Mouse (Mus musculus) thymus, postnatal 25 days (tissue): ENCODE measurements around the gene Tuft1.
A peak's percentile ranks its signal among the peaks of the same experiment; 100 is the strongest.
"Not testable (repeated sequence)": the region's sequence is repeated elsewhere in the genome, so short reads cannot be mapped to it uniquely, and the experiment has no call there.

Source experiments
- DNase-seq: peaks from one replicate; pipeline ENCODE4 v3.0.0; 2022

The Tuft1 gene

DNA sequence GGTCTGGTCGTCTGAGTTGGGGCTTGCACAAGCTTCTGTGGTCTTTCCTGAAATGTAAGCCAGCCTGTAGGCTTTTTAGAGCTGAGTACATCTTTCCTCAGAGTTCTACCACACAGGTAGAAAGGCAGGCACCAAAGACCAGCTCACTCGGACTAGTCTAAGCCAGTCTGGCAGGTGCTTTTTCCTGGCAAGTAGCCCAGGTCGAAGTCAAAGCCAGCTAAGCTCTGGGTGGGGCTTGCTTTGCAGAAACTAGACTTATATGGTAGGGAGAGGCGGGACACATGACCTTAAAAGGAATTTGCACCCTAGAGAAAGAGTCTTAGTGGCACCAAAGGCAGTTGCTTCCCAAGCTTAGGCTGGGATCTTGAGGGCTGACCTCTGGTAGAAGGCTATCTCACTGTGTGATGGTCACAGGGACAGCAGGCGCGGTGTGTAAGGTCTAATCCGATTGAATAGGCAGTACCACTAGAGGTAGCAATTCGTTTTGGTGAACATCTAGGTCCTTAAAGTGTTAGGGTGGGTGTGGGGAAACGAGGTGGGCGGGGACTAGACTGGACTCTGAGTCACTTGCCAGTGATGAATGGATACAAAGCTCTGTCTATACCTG is 573 bp upstream of the Tuft1 start:
- DNase-seq: not testable (repeated sequence)

DNA sequence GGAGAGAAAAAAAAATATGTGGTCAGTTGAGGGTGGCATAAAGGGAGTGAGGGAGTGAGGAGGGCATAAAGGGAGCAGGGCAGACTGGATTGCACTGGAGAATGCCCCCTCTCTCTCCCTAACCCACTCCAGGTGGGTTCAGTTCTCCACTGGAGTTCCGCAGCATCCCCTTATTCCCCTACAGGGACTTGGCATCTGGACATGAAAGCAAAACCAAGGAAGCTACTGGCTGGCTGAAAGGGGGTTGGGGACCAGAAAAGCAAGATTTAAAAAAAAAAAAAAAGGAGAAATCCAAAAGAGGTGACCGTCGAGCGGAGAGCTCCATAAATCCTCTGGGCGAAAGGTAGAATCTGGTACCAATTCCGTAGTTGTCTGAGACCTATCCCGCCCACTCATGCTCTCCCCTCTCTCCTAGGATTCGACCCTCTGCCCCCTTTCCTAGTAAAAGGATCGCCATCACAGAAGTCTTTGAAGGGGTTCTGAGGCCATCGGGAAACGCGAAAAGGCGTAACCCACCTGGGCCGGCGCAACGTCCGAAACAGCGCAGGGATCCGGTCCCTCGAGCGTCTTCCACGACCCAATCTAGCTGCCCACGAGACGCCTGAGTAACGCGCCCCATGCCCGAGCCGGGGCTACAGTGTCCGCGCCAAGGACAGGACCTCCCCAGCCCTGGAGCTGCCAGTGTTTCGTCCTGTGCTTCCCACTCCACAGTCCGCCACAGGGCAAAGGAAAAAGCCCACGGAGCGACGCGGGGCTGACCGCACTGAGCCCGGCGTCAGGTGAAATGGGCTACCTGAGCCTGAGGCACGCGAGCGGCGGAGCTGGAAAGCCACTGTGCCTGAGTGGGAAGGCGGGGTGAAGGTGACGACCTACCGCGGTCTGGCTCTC is 576 bp downstream of the Tuft1 start:
- DNase-seq: not testable (repeated sequence)

DNA sequence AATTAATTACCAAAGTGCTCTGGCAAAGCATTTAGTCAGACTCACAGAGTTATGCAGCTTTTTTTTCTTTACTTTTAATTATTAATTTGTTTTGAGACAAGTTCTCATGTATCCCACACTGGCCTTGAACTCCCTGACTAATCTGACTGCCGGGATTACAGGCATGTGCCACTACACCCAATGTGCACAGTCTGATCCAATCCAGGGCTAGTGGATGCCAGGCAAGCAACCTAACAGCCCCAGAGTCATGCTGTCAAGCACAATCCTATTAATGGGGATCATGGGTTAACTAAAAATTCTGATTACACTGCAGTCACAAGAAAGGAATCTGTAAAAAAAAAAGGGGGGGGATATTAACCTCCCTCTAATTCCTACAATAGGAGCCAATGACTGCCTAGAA is 4.7 kb downstream of the Tuft1 start:
- DNase-seq: not testable (repeated sequence)

DNA sequence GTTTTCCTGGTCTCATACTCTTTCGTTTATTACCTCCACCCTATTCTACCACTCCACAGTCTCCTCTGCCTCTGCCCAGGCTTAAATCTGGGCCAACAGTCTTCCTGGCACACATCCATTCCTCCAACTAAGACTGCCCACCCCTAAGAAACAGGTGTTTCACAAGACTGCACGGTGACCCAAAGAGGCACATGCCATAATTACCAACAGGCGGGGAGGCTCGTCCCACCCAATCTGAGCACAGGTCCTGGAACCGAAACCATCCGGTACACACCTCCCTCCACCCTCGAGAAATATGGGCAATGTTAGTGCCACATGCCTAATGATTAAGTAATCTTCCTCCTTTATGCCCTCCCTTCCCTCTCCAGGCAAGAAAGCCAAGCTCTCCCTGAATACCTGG is 8.3 kb downstream of the Tuft1 start:
- no peak for DNase-seq

DNA sequence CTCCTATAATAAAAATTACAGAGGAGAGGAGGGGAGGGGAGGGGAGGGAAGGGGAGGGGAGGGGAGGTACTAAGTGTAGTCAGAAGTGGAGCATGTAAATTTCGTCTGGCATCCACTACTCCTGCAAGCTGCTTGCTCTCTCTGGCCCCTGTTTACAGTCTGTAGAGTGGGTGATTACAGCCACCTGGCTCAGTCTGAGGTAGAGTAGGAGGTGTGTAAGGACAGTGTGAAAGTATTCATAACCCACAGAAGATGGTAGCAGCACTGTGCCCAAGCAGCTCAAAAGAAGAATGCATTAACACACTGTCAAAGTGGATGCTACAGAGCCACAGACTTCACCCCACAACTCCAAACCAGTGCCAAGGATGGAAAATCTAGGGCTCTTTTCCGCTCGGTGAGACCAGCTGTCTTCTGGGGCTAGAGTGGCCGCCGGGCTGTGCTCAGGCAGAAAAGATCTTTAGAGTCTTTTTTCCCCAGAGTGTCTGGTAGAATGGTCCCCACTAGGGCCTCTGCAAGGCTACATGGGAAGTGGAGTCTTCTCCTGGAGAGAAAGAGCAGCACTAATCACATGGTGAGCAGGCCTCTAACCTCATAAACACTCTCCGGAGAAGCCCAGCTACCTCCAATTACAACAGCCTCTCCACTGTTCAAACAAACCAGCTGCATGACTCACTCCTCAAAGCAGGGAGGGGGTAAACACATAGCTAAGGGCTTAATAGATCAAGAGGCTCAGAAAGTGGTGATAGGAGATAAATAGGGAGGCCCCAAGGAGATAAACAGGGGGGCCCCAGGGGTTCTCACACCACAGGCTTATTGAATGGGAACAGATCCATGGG is 9.7 kb downstream of the Tuft1 start:
- no peak for DNase-seq

DNA sequence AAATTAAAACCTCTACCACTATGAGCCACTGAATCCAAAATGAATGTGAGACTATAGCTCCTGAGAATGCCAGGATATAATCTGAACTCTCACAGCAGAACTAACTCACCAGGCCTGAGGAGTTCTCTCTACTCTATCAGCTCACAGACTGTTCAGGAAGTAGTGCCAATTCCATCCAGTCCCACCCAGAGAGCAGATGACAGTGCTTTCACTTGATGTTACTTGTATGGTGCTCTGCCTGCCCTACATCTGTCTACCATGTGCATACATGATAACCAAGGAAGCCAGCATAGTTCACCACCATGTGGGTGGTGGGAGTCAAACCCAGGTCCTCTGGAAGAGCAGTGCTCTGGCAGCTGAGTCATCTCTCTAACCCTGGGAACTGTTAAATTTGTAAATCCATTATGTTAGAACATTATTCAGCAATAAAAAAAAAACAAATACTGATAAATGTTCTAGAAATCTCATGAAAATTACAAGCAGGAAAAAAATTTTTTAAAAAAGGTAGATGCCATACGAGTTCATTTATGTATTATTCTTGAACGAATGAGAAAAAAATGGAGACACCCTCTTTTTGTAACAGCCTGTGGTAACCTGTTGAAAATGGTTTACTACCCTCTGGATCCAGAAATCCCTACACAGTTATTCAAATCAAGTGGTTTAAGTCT is 16.0 kb downstream of the Tuft1 start, which contains the start of gene Gm10972:
Gene Gm10972 (plus strand): TSS at position 618 of the 668 bp plus-strand sequence.
- not testable (repeated sequence) for DNase-seq

DNA sequence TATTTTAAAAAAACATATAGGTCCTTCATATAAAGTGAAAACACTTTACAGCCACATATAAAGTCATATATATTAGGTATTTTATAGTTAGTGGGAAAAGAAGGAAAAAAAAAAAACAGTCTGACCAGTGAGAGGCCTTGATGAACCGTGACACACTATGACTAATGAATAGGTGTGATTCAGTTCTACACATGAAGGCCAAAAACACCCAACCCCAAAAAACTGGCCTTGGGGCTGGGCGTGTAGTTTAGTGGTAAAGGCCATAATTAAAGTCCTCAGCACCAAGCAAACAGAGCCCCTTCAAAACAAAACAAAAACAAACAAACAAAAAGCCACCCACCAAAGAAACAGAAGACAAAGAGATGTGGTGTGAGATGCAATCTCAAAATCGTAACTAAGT is 28.8 kb downstream of the Tuft1 start:
- DNase-seq: no peak

DNA sequence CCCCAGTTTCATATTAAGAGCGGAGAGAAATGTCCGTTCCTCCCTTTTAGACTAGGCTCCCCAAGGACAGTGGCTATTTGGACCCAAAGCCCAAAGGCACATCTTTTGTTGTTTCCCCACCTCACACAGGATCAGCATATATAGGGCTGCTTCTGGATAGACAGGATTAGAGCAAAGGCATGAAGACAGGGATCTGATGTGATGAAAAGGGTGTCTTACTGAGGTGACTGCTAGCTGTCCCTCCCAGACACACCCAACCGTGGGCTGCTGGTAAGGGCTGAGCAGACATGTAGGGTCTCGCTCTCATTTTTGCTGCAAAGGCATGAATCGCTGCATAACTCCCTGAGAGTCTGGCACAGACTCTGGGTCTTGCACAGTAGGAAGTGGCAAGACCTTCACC is 30.0 kb downstream of the Tuft1 start:
- no peak for DNase-seq

DNA sequence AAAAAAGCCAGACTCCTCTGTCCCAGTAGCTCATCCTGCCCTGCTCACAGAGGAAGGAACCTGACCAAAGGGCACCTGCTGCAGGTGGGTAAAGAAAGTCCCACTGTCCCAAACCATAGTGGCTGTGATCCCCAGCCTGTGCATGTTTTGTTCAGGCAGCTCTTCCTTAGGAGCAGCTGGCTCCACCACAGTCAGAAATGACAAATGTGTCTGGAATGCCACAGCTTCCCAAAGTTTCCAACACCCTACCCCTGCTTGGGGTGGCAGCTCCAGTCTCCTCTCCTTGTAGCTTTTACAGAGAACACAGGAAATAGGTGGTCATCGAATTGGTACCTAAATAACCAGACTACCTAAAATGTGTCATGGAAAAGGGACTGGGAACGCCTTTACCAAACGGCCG is 34.4 kb downstream of the Tuft1 start:
- DNase-seq: no peak

DNA sequence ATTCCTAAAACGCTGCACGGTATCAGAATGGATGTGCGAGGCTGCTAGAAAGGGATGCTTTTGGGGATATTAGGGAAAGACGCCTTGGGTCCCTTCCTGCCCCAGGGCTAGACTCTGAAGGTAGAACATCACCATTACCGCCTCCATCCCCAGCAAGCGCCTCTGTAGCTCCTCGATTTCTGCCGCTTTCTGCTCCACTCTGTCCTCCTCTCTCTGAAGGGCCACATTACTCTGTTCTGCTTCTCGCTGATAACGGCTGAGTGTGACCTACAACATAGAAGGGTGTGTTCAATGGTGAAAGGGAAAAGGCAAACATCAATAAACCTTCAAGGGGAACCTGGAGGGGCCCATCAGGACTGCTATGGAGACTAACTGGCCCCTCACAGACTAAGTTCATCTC is 36.1 kb downstream of the Tuft1 start:
- no peak for DNase-seq

DNA sequence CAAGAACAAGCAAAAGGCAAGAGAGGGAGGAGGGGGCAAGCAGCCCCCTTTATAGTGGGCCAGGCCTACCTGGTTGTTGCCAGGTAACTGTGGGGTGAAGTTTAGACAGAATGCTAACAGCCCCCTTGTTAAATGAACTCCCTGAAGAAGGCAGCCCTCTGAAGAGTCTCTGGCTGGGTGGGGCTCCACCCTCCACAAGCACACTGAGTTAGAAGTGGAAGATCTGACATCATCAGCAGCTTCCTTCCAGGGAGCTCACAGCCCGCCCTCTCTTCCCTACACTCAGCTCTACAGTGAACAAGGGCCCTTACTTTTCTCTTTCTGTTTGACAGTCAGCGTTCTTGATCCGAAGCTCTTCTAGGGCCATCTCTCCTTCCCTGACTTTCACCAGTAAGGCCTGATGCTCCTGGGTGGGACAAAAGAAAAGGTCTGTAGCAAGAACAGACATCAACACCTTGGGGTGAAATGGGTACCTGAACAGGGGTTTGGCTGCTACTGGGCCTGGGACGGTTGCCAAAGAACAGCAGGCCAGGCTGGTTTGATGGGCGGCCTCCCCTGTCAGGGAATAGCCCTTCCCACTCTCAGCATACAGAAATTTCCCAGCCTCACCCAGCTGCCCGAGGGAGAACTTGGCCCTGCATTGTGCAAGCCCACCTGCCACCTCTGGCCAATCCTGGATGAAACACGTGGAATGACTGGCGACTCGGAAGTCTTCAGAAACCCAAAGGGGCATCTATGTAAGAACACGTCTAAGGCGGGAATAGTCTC is 36.7 kb downstream of the Tuft1 start:
- DNase-seq: no peak

DNA sequence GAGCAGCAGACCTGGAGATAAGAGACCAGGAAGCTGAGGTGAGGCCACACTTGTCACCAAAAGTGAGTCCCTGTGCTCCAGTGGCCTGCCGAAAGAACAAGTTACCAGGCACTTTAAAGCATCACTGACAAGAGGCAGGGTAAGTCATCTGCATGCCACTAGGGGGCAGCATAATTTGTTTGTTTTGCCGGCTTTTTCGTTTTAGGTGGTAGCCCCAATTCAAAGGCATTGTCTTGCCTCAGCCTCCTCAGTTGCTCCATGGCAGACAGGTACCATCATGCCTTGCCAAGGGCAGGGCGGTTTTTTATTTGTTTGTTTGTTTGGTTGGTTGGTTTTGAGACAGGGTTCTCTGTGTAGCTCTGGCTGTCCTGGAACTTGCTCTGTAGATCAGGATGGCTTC is 42.0 kb downstream of the Tuft1 start:
- peak; percentile 52 for DNase-seq

DNA sequence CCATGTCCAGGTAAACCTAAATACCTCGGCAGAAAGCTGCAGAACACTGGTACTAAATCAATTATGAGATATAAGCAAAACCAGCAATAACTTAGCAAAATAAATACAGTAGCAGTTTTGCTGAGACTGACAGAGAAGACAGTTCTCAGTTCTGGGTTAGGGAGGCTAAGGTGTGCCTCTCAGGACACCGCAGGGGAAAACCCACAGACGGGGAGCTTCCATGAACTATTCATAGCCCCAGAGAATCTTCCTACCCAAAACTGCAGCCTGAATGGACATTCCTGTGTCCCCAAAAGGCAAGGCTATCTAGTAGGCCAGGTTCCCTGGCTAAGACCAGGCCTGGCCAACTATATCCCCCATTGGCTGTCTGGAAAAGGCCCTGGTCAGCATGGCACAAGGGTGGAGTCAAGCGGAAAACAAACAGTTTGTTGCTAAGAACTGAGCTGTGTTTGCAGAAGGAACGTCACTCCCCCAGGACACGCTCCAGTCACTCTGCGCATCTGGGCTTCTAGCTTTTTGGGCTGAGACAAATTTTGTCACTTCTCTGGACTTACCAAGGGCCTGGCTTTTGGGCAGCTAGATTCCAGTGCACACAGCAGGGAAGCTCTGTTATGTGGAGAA is 45.3 kb downstream of the Tuft1 start:
- DNase-seq: no peak

DNA sequence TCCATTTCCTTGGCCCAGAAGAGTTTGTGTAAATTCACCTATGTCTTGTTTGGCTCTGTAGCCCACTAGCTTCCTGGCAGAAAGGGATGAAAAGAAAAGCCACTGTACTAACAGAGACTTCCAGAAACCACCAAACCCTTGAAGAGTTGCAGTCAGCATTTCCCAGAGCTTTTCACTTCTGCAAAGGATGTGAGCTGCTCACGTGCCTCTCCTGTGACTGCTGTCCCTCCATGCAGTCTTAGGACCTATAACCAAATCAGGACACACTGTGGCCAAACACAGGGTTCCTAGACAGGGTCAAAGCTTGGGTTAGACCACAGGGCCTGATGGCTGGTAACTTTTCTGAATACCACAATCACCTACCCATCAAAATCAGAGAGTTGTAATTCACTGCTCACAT is 46.4 kb downstream of the Tuft1 start:
- no peak for DNase-seq

DNA sequence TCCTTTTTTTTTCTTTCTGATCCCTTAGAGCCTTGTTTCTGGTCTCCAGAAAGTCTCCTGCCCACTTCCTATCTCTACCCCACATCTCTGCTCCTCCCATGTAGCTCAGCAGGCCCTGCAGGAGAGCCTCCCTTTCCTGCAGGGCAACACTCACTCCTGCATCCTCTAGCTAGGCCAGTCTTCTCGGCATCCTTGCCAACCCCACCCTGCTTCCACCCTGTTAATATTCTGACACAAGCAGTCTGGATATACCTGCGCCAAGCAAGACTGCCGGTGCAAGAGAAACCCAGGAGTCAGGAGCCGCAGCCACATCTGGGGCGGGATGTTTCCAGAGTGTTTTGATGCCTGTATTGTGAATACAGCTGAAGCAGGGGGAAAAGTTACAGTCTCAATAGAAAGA is 46.8 kb downstream of the Tuft1 start:
- DNase-seq: no peak

DNA sequence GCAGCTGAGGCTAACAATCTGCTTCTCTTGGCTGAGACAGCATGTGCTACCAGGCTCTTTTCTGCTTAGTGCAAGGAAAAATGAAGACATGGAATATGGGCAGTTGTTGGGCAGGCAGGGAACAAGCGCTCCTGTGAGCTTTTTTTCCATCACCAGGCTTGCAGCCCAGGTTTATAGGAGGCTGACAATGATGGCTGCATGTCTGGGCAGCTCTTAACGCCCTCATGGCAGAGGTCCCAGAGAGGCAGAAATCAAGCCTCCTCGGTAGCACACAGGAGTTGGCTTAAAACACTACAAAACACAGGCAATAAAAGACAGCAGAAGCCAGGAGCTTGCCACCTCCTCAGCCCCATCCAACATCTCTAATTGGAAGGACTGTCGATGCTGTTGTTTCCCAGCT is 47.3 kb downstream of the Tuft1 start:
- DNase-seq: no peak

DNA sequence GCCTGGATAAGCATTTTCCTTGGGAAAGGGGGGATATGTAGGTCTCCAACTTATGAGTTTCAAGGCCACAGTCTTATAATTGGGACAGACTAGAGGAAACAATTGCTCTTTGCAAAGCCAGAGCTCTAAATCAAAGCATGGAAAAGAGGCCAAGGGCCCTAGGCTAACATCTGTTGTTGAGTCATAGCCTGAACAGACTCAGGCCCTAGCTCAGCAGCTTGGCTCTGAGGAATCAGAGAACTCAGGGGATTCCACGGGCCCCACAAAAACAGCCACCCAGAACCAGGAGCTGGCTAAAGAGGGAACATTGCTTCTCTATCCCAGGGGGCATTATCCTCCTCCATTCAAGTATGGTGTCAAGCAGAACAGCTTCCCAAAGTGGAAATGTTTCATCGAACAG is 48.1 kb downstream of the Tuft1 start:
- DNase-seq: no peak

DNA sequence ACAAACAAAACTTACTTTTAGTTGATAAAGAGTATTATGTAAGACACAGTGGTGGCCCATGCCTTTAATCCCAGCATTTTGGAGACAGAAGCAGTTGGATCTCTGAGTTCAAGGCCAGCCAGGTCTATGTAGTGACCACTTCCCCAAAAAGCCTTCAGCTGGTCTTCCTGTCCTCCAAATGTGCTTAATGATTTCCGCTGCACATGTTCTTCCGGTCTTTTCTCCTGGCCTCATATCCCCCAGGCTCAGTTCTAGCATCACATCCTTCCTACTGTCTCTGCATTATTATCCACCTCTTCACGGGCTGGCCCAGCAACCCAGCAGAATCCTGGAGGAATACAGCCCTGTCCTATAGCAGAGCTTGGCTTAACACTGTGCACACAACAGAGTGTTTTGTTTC is 49.1 kb downstream of the Tuft1 start:
- no peak for DNase-seq

DNA sequence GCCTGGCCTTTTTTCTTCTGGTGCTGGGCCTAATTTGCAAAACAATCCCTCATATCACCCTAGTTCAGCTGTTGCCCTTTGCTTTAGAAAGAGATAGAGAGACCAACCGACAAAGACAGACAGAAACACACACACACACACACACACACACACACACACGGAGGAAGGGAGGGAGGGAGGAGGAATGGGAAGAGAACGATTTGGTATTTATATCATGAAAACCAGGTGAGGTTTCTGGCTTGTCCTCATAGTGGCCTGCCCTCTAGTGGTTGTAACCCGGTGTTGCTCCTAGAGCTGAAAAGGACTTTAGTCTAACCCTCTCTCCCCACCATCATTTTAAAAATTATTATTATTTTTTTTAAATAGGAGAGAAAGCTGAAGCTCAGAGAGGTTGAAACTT is 56.7 kb downstream of the Tuft1 start:
- peak; percentile 59 for DNase-seq

DNA sequence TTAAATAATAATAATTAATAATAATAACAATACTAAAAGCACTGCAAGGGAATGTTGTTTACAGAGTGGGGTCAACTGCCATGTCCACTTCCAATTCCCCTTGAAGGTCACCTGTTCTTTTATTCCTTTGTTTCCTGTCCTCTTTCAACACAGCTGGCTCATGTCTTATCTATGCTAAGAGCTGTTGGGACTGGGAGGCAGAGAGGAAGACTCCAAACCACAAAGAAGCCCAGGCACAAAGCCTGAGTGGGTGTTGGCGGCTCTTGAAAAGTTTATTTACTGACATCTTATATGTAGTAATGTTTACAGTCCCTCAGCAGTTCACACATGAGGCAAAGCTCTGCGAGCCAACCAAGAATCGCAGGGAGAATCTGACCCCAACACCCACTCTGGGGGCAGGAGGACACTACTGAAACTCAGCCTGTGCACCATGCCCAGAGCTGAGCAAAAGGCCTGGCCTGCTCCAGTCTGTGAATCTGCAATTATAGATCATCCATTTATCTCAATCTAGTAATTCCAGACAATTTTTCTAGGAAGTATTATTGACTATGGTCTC is 61.4 kb downstream of the Tuft1 start:
- no peak for DNase-seq

DNA sequence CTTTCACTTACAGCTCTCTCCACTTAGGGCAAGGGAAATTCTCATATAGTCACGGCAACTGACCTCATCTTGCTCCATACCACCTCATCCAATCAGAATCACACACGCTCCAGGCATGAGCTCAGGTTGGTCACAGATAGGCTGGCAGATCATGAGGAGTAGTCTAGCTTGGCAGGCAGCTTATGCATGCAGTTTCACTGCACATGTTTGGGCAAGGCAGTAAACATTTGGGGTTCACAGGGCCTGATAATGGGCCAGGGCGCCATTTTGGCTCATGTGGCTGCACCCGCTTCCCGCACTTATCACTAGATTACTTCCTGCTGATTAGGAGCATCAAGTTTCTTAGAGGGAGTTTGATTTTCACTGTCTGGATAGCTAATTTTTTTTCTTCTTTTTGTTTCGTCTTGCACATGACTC is 62.8 kb downstream of the Tuft1 start:
- no peak for DNase-seq
